Mouse (Mus musculus) gastrocnemius, adult 18-20 months (tissue): ENCODE data around the gene Arl15. TPM values are rescaled to one million over a fixed set of nuclear protein-coding genes. Genes with fewer than 3 reads are reported as not detected.

Source experiments
- DNase-seq: peaks from one replicate; pipeline ENCODE4 v3.0.0; 2021; ENCODE audit warnings: low spot score
- total RNA-seq, 2 experiments: library from RNA; stranded (reverse); gene quantifications; 2 replicates each; pipeline ENCODE4 v1.2.3; 2021

The Arl15 gene
- total RNA-seq, 2 experiments from 2014 or later, result 3.6 to 4.0 TPM

DNA sequence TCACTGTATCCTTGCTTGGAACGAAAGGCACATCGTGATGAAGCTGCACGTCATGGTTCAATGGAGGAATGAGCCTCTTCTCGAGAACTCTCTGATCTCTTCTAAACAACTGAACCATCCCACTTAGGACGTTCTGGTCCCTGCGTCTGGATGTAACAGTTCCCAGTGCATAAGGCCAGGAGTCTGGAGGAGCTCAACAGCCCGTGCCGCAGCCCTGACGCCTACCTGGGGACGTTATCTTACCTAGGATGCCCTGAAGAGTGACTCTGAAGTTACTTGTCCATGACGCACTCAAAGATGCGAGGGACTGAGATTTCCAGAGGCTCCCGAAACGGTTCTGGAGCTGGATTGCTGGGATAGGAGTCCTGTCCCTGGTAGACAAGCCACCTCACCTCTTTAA is 121.4 kb downstream of the Arl15 start:
- no peak for DNase-seq

DNA sequence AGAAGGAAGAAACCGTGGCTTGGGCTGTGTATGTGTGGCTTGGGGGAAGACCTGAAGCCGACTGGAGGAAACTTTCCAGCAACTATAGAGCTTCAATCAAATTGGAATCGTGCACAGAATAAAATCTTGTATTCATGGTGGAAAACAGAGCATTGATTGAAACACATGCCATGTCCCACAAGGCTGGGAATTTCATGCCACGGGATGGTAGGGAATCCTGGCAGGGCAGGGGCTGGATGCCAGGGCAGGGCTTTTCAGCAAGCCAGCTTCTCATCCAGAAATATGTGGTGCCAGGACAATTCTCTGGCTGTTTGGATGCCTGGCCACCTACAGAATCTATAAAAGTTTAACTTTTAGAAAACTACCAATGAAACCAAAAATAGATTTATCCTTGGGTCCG is 122.5 kb downstream of the Arl15 start:
- DNase-seq, result no peak

DNA sequence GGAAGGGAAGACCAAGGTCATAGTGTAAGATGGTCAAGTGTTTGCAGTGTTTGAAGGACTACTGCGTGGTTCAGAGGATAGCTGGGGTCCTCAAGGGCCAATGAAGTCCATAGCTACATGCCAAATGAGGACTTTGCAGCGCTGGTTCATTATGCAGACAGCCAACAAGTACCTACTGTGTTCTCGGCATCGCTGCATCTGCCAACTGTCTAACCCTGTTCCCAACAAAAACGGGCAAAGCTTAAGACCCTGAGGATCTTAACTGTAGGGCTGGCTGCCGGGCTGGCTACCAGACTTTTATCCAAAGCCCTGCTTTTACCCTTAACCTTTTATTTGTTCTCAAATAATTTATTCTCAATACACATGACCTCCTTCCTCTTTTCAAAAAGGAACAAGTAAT is 123.1 kb downstream of the Arl15 start:
- DNase-seq, result no peak

DNA sequence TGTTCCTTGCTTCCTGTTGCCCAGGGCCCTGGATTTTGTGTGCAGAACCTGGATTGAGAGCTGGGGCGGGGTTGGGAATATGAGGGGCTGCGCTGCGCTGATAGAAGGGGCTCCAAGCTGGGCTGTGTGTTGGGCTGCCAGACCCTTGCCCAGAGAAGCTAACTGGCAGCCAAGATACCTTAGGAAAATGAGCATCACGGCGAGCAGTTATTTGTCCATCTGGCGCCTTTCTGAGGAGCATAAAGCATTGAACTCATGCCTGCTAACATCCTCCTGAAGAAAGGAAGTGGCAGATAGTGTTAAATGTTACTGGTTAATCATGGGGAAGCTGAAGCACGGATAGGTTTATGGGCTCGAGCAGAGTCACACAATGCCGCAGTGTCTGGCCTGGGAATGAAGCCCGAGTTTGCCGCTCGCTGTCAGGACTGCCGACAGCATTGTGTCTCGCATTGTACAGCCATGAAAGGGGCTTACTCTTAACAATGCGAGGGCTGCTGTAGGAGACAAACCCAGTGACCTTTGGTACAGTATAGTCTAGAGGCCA is 123.6 kb downstream of the Arl15 start:
- DNase-seq, result no peak

DNA sequence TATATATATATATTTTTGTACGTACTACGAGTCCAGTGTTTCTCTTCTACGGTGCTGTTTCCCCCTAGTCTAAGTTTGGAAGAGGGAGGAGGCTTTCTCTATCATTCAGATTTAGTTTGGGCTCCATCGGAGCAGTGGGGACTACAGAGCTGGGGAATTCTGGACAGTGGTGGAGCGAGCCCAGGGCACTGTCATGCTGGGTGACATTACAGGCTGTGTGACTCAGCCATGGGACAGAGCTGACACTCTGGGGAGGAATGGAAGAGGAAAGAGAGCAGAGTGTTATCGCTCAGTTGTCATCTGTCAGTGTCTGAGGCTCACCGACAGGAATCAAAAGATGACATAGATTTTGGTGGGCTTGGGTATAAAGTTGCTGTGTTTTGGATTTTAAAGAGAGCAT is 124.4 kb downstream of the Arl15 start:
- DNase-seq, result no peak

DNA sequence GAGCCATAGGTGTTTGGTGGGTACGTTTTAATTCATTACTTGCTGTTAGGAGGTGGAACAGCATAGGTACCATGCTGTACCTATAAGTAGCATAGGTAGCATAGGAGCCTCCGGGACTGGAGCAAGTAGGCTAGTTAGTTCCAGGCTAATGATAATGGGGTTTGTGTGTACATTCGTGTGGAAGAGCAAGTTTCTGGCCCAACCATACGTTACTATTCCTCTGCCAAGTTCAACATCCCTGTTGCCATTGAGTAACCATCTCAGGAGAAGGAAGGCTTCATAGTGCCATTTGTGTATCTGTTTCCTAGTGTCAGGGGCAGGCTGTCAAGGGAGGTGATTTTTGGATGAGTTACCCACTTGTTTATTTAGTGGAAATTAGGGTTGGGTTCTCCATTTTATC is 141.4 kb downstream of the Arl15 start:
- DNase-seq, result no peak

DNA sequence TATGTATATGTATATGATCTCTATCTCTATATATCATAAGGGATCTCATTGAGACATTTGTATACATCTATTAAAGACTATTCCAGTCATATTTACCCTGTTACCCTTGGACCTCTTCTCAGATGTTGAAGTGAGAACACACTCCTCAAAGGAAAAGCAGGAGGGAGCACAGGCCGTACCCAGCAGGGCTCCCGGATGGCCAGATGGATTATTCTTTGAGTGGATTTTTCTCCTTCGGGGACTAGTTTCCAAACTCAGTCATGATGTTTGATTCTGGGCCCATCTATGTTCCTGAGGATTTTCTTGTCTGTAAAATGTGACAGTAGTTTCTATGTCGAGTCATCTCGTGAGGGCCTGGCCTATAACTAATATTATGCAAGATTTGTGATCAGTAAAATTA is 142.9 kb downstream of the Arl15 start:
- no peak for DNase-seq

DNA sequence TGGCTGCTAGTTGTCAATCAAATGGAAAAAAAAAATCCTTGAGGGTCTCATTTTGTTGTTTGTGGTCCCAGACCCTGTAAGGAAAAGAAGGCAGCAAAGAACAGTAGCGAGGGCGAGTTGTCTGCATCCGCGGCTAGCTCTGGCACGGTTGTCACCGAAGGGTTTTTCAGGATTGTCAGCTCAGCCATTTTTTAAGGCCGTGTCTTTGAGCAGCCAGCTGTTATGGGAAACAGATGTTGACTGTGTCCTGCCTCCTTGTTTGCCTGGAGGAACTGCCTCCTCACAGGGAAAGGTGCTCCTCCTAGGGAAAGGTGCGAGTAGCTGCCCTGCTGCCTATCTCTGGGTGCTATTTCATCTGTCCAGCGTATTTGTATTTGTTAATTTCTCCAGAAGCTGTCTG is 144.3 kb downstream of the Arl15 start:
- DNase-seq, result peak; percentile 18

DNA sequence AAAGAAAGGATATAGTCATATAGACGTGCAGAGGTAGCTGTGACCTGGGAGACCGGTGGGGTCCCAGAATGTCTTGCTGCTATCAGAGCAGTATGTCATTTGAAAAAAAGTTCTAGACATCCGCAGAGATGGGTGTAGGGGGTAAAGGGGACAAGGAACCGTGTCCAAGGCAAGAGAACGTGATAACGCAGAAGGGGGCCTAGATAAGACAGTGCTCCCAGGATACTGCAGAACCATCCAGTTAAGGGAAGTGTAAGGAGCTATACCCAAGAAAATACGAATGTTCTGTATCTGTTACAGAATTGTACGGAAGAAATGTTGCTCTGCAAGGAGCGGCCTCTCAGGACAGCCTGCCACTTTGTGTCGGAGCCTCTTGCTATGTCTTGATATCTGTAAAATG is 144.8 kb downstream of the Arl15 start:
- no peak for DNase-seq

DNA sequence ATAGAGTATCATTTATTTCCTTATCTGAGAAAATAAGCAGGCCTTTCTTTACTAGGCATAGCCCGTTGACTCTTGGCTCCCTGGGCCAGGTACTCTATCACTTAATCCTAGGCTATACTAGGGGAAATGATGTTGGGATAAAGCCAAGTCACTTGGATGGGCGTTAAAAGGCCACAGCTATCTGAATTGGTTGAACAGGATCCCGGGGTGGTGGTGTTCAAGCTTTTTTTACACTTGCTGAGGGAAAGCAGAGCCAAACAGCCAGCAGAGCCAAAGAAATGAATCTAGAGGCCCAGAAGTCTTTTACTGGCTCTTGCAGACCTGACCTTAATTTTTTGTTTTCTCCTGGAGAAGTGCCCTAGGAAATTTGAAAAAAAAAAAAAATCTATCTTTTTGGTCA is 145.4 kb downstream of the Arl15 start:
- DNase-seq, result peak; percentile 66

DNA sequence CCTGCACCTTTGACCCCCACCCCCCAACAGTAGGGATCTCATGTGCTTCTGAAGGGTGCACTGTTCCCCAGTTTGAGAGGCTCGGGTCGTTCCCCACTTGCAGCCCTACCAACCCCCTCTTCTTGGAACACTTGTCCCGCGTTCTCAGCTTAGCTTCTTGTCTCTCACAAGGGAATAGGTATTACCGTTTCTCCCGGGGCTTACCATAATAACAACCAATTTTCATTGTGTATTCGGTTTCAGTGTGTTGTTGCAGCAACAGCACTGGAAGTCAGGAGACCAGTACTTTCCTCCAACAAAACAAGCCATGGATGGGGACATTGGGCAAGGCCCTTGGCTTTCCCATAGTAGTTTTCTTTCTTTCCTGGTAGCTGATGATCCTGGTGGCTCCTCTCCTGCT is 145.8 kb downstream of the Arl15 start:
- DNase-seq, result peak; percentile 38

DNA sequence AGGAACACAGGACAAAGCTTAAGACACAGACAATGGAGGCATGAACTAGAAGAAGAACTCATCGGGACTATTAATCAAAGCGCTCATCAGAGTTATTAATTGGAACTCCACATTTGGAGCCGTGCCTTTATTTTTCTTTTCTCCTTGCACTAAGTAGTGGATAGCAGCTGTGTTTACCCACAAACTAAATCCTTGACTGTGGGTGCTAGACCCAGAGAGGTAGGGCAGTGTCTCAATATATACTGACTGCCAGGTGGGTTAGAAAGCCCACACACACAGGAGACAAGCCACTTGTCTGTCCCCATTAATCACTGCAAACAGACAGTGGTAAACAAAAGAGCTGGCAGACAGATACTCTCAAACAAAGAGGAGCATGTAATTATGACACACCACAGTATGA is 147.6 kb downstream of the Arl15 start:
- DNase-seq, result no peak

DNA sequence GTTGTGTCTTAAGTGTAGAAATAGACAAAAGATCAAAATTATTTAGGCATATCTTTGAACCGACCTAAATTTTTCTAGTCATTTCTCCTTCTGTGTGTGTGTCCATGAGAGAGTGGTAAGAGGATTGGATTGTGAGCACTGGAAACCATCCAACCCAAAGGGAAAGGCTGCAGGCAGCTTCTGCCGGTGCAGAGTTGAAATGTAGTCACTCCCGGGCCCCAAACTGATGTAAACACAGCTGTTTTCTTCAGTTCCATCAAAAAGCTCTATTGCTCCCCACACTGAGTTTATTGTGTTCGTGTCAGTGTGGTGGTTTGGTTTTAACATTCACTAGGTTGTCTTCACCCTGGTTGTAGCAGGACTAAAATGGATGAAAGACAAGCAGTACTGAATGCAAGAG is 153.2 kb downstream of the Arl15 start:
- DNase-seq, result peak; percentile 22

DNA sequence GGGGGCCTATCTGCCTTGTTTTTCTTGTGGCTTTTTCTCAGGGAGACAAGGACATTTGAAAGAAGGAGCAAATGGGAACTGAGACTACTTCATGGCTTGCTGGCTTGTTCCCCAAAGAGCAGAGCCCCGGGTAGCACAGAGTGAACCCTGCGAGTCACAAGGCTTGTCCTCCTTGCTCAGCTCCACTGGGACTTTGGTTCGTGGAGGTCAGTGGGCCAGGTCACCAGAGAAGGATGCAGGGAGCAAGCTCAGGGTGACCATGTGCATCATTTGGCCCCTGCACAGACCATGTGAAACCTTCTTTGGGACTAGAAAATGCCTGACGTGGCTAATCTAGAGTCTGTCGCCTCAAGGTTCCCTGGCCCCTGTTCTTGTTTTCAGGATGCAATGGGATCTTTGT is 155.4 kb downstream of the Arl15 start:
- peak; percentile 78 for DNase-seq

DNA sequence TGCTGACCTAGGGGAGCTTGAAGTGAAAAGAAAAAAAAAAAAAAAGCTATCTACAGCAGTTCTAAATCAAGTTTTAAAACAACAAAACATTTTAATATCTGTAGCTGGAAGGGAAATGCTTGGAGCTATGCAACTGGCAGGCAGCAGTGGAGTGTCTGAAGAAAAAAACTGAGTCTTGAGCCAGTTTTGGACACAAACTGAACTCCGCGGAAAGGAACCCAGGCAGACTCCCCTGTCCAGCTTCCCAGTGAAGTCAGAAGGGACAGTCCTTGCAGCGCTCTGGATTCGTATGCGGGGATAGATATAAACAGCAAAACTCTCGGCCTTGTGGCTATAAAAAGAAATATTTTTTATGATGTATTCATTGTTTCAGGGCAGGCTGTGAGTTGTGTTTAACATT is 155.8 kb downstream of the Arl15 start:
- peak; percentile 36 for DNase-seq

DNA sequence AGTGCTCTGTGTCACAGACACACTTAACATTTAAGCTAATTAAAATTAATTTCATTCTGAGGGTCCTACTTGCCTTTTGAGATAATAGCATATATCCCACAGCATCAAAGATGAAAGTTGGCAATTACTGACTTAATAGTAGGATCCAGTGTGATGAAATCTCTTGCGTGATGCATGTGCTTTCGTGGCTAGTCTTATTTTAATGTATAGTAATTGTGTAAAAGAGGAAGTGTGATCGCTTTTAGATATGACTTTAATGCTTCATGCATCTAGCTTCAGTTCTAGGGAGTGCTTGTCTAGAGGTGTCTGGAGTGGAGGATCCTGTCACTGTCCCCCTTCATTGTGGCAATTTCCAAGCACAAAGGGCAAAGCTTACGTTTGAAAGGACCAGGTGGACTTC is 163.1 kb downstream of the Arl15 start:
- DNase-seq, result no peak

DNA sequence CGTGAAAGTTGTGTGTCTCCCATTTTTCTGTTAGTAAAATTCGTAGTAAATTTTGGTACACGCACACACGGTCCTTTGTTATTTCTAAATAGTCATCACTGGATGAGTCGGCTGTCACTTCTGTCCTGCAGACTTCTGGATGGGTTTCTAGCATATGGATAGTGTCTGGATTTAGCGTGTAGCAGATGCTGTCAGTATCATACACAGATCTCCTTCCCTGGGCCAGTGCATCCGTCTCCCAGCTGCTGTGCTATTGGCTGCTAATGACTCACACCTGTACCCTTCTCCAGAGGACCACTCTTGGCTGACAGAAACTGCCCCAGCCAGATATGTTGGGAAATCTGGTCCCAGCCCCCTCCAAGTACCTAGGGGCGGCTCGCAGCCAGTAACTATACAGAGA is 170.6 kb downstream of the Arl15 start:
- no peak for DNase-seq

DNA sequence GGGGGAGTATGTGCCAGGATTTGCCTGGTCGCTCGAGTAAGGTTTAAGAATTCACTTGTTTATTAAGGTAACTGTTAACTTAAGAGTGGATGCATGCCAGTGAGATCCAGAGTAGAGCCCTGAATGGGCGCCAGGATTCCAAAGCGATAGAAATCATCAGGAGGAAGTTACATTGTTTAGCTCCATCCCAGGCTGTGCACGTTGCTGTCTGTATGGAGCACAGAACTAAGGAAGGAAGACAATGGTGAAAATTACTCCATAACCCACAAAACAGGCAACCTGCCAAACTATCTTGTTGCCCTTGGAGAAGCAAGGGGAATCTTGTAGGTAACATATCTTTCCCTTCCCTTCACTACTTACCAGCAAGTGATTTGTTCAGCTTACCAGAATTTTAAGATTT is 176.4 kb downstream of the Arl15 start:
- no peak for DNase-seq

DNA sequence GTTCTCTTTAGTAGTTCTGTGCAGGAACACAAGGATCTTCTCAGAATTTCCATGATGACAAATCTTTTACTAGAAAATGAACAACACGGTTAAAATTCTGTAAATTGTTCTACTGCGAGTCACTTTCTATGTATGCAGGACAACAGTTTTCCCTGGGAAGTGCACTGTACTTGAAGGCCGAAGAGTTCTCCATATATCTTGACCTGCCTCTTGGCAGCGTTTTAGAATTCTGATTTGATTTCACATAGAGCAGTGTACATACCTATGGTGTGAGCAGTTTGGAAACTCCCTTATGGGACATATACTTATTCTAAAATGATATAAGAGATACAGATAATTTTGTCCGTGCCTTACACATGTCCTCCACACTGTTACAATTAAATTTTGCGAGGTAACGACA is 178.1 kb downstream of the Arl15 start:
- DNase-seq, result no peak

DNA sequence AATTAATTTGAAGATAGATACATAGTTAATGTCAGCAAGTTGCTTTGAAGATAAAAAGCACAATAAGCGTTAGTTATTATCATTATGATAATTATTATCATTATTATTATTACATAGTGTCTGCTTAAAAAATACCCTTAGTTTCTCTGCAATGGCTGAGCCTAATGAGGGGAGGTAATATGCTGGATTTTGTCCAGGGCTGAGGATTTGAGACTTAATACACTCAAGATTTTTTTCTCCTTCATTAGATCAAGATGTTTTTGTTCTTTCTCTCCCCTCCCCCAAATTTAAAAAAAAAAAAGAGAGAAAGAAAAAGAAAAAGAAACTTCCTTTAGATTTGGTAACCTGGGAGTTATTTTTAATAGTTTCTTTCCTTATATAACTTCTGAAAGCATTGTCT is 180.6 kb downstream of the Arl15 start:
- no peak for DNase-seq

DNA sequence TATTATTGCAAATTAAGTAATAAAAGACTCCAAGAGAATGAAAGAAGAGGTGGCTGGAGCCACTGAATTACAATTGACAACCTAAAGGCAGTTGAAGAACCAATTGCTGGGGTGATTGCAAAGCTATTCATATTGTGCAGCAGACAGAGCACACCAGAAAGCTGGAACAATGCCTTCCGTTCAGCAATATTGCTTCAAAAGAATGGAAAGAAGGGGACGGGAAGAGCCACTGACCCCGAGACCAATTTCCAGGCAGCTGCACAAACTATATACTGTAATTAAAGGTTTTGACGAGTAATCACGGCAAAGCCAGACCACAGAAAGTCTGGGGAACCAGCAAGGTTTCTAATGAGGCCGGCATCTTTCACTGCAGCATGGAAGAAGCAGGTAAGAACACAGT is 181.4 kb downstream of the Arl15 start:
- no peak for DNase-seq

DNA sequence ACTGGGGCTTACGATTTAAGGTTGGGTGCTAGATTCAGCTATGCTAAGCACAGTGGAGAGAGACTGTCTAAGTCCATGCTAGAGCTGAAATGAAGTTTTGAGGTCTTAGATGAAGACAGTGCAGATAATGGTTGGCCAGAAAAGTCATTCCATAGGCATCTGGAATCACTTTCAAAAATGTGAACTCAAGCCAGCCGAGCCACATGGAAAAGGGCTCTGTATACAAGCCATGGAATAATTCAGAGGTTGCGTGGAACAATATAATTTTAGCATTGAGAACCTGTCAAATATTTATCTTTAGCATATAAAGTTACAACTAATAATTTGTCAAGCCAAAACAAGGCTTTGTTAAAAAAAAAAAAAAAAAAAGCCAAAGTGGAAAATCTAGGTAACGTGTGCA is 182.6 kb downstream of the Arl15 start:
- no peak for DNase-seq

DNA sequence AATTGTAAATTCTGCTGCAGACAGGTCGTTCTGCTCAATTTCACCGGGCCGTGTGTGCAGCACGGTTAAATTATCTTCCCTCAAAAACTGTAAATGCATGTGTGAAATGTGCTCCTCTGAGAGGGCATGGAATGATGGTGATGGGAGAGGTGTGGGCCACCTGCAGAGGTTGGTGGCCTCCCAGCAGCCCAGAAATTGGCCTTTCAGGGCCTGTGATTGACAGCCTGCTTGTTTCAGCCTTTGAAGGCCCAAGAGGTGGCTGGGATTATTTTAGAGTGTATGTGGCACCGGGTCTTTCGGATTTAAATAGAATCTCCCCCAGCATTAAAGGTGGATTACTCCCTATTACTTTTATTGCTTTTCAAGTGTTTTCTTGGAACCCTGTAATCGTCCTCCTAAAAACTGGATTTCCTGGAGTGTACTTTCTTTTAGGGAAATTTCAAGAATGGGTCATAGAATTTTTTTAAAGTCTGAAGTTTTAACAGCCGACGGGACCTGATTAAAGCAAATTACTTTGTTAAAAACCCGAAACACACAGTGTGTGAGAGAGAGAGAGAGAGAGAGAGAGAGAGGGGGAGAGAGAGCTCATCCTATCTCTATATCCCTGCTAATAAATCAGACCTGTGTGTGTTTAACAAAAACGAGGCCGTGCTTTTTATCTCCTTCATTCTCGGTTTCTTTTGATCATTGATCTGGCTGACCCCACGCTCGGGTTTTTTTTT is 186.6 kb downstream of the Arl15 start:
- DNase-seq, result no peak

DNA sequence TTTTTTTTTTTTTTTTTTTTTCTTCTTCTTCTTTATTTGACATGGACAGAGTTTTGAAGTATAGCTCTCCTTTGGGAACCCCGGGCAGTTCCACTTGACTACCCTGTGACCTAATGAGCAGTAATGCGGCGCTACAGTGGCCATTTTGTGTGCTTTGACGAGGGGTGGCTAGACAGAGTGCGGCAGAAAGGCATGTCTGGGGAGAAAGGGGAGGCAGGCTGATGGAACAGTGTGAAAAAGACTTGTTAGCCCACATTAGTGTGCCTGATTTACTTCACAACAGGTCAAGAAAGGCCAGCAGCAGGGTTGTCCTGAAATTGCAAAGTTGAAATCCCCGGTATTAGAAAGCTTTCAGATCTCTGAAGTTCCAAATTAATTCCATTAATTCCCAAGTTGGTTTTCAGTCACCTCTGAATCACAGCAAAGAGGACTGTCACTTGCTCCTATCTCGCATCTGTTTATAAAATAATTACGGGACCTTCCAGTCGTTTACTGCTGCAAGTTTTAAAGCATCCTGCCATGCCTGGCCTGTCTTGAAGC is 187.2 kb downstream of the Arl15 start:
- DNase-seq, result no peak
